Mouse (Mus musculus) G1E (cell line): ENCODE measurements around the gene Fancd2os.

Source experiments
- CTCF ChIP-seq: IDR thresholded peaks from 2 replicates; pipeline ENCODE4 v1.5.1; 2012; ENCODE audit warnings: low read depth, low read length, inconsistent platforms, mixed read lengths
- GATA1 ChIP-seq: IDR thresholded peaks from 2 replicates; pipeline ENCODE4 v1.6.1; 2012; ENCODE audit warnings: borderline replicate concordance, low read length, inconsistent platforms, mixed read lengths
- TAL1 ChIP-seq: conservative IDR thresholded peaks from 2 replicates; pipeline ENCODE4 v1.6.1; 2012; ENCODE audit warnings: low read depth, low read length, inconsistent platforms, mixed read lengths

DNA sequence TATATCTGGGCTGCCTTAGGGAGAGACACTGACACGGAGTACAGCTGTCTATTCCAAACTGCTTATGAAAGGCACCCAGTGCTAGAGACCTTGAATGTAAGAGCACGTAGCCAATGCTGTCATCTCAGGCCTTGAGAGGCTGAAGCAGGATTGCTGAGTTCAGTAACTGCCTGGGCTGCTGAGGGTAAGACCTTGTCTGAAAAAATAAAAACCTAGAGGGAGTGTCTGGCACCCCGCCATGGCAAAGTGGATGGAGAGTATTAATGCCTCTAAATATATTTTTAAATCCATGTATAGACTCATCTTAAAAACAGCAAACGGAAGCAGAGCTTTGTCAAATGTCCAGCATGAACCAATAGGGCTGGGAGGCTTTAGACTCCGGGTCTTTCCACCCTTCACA lies 682 bp downstream of the Fancd2os start:
- TF ChIP-seq GATA1, result no peak
- TF ChIP-seq CTCF, result no peak
- TF ChIP-seq TAL1, result no peak
